ENCODE assay signal across 8 mouse cellular contexts in the genomic region with DNA sequence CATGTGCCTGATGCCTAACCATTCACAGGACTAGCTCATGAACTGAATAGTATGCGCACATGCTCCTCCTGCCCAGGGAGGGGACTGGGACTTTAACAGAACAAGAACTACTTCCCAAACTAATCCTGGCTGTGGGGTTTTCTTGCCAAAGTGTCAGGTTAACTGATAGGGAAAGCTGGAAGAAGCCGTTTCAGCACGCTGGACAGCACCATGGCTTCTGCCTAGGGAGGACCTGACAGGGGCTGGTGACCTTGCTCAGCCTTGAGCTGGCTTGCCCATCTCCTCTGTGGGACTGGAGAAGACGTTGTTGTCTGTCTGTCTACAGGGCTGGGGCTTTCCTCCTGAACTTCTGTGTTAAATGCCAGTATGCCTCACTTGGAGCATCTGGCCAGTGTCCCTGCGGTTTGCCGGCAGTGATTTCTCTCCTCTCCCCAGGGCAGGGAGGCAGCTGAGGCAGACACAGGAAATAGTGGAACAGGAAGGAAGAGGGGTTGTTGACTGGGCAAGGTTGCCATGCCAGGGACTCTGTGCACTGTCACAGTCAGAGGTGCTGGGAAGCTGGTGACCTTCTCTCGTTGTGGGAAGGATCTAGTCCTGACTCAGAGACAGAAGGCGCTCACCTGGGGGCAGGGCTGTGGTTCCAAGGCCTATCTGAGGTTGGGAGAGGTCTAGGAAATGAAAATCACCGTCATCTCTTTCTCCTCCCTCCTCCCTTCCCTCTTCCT.
DNase-seq lines count a peak whose midpoint lies in the region; ATAC-seq and TF ChIP-seq lines count a peak whose summit lies in the region.

No protein-coding gene starts in this region.

- TF ChIP-seq EP300 in heart, postnatal 0 days (IDR thresholded peaks at IDR 0.05; ENCODE audit: low read depth), result no peak
- no peak for TF ChIP-seq EP300 in lung, postnatal 0 days (IDR thresholded peaks at IDR 0.05)

- peak; percentile 31 for DNase-seq in forebrain, embryonic 14.5 days (ENCODE audit: low spot score)
- DNase-seq in c-Kit-positive CD71-positive TER-119-negative erythroid progenitor cells, embryonic 14.5 days (ENCODE audit: low read depth), result peak; percentile 36
- peak; percentile 71 for DNase-seq in heart, postnatal 0 days (ENCODE audit: low spot score)
- peak; percentile 40 for DNase-seq in lung, postnatal 0 days (ENCODE audit: low spot score)
- peak; percentile 37 for DNase-seq in thymus, postnatal 25 days

- H3K9me3 ChIP-seq in forebrain, embryonic 14.5 days (replicated peaks; ENCODE audit: control insufficient read depth, low read length), result no peaks in the 10 kb centered on the region
- H3K9me3 ChIP-seq in forebrain, embryonic 15.5 days, result no peaks in the 10 kb centered on the region
- H3K9me3 ChIP-seq in heart, postnatal 0 days (replicated peaks; ENCODE audit: control insufficient read depth, low read length), result no peaks in the 10 kb centered on the region
- H3K9me3 ChIP-seq in lung, postnatal 0 days (ENCODE audit: low read length), result no peaks in the 10 kb centered on the region

- H3K36me3 ChIP-seq in forebrain, embryonic 14.5 days (ENCODE audit: control insufficient read depth, insufficient read depth, low read length), result peaks cover 3% of the 10 kb centered on the region; the same call in 1 of the 2 replicates
- no peaks in the 10 kb centered on the region for H3K36me3 ChIP-seq in forebrain, embryonic 15.5 days
- H3K36me3 ChIP-seq in C2C12 (ENCODE audit: control insufficient read depth, insufficient read depth), result no peaks in the 10 kb centered on the region
- H3K36me3 ChIP-seq in heart, postnatal 0 days (replicated peaks; ENCODE audit: control insufficient read depth, insufficient read depth, low read length), result no peaks in the 10 kb centered on the region
- H3K36me3 ChIP-seq in lung, postnatal 0 days (ENCODE audit: insufficient read depth, low read length), result no peaks in the 10 kb centered on the region

- ATAC-seq in forebrain, embryonic 14.5 days, result no peak
- ATAC-seq in forebrain, embryonic 15.5 days (replicated peaks), result no peak
- ATAC-seq in heart, postnatal 0 days (ENCODE audit: insufficient read depth, low read depth), result no peak
- ATAC-seq in lung, postnatal 0 days, result peak; percentile 23; the same call in 1 of the 2 replicates
- no peak for ATAC-seq in erythroid progenitor cell, adult 5-6 weeks (replicated peaks; ENCODE audit: low FRiP score, poor library complexity, severe bottlenecking)

- H3ac ChIP-seq in C2C12 (ENCODE audit: control insufficient read depth, insufficient read length, low read depth), result no peak overlapping the region

- no peaks in the 10 kb centered on the region for H3K79me2 ChIP-seq in C2C12 (ENCODE audit: control insufficient read depth, insufficient read depth)

- no peak overlapping the region for H3K9ac ChIP-seq in forebrain, embryonic 14.5 days (ENCODE audit: low read length)
- H3K9ac ChIP-seq in forebrain, embryonic 15.5 days (replicated peaks), result no peak overlapping the region
- H3K9ac ChIP-seq in heart, postnatal 0 days (replicated peaks; ENCODE audit: low read depth, low read length), result no peak overlapping the region
- H3K9ac ChIP-seq in lung, postnatal 0 days (replicated peaks; ENCODE audit: low read depth), result no peak overlapping the region

- H3K79me3 ChIP-seq in C2C12 (ENCODE audit: low read depth), result no peaks in the 10 kb centered on the region

- TF ChIP-seq CTCF in C2C12 (IDR thresholded peaks at IDR 0.05; ENCODE audit: control insufficient read depth, insufficient read depth, insufficient read length), result no peak
- TF ChIP-seq CTCF in heart, postnatal 0 days (IDR thresholded peaks at IDR 0.05; ENCODE audit: low read depth), result no peak
- no peak for TF ChIP-seq CTCF in lung, postnatal 0 days (IDR thresholded peaks at IDR 0.05)

- H3K4me3 ChIP-seq in forebrain, embryonic 14.5 days (ENCODE audit: low read depth, low read length), result no peak overlapping the region
- no peak overlapping the region for H3K4me3 ChIP-seq in forebrain, embryonic 15.5 days
- no peak overlapping the region for H3K4me3 ChIP-seq in C2C12 (ENCODE audit: insufficient read depth, poor library complexity, severe bottlenecking)
- H3K4me3 ChIP-seq in heart, postnatal 0 days (ENCODE audit: low read depth, low read length), result no peak overlapping the region
- no peak overlapping the region for H3K4me3 ChIP-seq in lung, postnatal 0 days (ENCODE audit: low read depth, low read length)

- H3K4me2 ChIP-seq in forebrain, embryonic 14.5 days (ENCODE audit: low read length), result no peak overlapping the region
- H3K4me2 ChIP-seq in forebrain, embryonic 15.5 days (replicated peaks), result no peak overlapping the region
- H3K4me2 ChIP-seq in heart, postnatal 0 days (ENCODE audit: low read depth, low read length), result no peak overlapping the region
- no peak overlapping the region for H3K4me2 ChIP-seq in lung, postnatal 0 days (replicated peaks; ENCODE audit: low read depth, low read length)

- 58% methylated on average over 9 of the region's 9 CpGs for WGBS in forebrain, embryonic 14.5 days
- 57% methylated on average over 9 of the region's 9 CpGs for WGBS in forebrain, embryonic 15.5 days
- 49% methylated on average over 9 of the region's 9 CpGs for WGBS in heart, postnatal 0 days
- WGBS in lung, postnatal 0 days, result 39% methylated on average over 9 of the region's 9 CpGs

- no peaks in the 10 kb centered on the region for H3K4me1 ChIP-seq in forebrain, embryonic 14.5 days (ENCODE audit: control insufficient read depth, insufficient read depth, low read length)
- no peaks in the 10 kb centered on the region for H3K4me1 ChIP-seq in forebrain, embryonic 15.5 days
- no peaks in the 10 kb centered on the region for H3K4me1 ChIP-seq in heart, postnatal 0 days (ENCODE audit: control insufficient read depth, insufficient read depth)
- H3K4me1 ChIP-seq in lung, postnatal 0 days (ENCODE audit: insufficient read depth, low read depth, low read length), result no peaks in the 10 kb centered on the region

- H3K27me3 ChIP-seq in forebrain, embryonic 14.5 days (replicated peaks; ENCODE audit: control insufficient read depth, insufficient read depth, low read length), result no peaks in the 10 kb centered on the region
- no peaks in the 10 kb centered on the region for H3K27me3 ChIP-seq in forebrain, embryonic 15.5 days
- no peaks in the 10 kb centered on the region for H3K27me3 ChIP-seq in C2C12 (ENCODE audit: control insufficient read depth, insufficient read depth, insufficient read length)
- no peaks in the 10 kb centered on the region for H3K27me3 ChIP-seq in heart, postnatal 0 days (ENCODE audit: control insufficient read depth, insufficient read depth, low read length)
- no peaks in the 10 kb centered on the region for H3K27me3 ChIP-seq in lung, postnatal 0 days (replicated peaks; ENCODE audit: insufficient read depth, low read length)

- no peak overlapping the region for H3K27ac ChIP-seq in forebrain, embryonic 14.5 days (ENCODE audit: low read depth, low read length)
- H3K27ac ChIP-seq in forebrain, embryonic 15.5 days (replicated peaks), result no peak overlapping the region
- no peak overlapping the region for H3K27ac ChIP-seq in heart, postnatal 0 days (ENCODE audit: low read depth)
- H3K27ac ChIP-seq in lung, postnatal 0 days (ENCODE audit: low read length), result no peak overlapping the region

TF ChIP-seq in C2C12, 6 proteins besides CTCF, POLR2A, EP300 and RAD21:
- TF ChIP-seq USF1 (IDR thresholded peaks at IDR 0.05; ENCODE audit: low read depth), result no peak
- TF ChIP-seq MAX (IDR thresholded peaks at IDR 0.05), result peak; percentile 44
